Mouse (Mus musculus) liver, adult 2 months (tissue): ENCODE data around the gene Rnf43. TPM values are rescaled to one million over a fixed set of nuclear protein-coding genes. Genes with fewer than 3 reads are reported as not detected.

Experiments used
- DNase-seq: peaks from one replicate; pipeline ENCODE4 v3.0.0-alpha.2; 2011; ENCODE audit warnings: low read depth, low spot score; ENCODE audit errors: extremely low read depth
- H3K27ac ChIP-seq: fragments of 200-500 bp; replicated peaks from 2 replicates; pipeline ENCODE4 v1.5.1; 2012; ENCODE audit warnings: low read depth, mild to moderate bottlenecking, control low read depth, inconsistent platforms, low read length; ENCODE audit not compliant: insufficient read depth
- H3K27me3 ChIP-seq: fragments of 200-500 bp; 2 replicates; pipeline ENCODE4 v1.6.1; 2012; ENCODE audit warnings: mild to moderate bottlenecking, moderate library complexity, low read length, inconsistent platforms; ENCODE audit not compliant: control insufficient read depth, insufficient read depth
- H3K36me3 ChIP-seq: fragments of 200-500 bp; 2 replicates; pipeline ENCODE4 v1.6.1; 2012; ENCODE audit warnings: low read length, inconsistent platforms; ENCODE audit not compliant: control insufficient read depth, insufficient read depth
- H3K4me1 ChIP-seq: fragments of 200-500 bp; 2 replicates; pipeline ENCODE4 v1.6.1; 2011; ENCODE audit warnings: low read length; ENCODE audit not compliant: control insufficient read depth, insufficient read depth
- H3K4me3 ChIP-seq: fragments of 200-500 bp; 2 replicates; pipeline ENCODE4 v1.5.1; 2011; ENCODE audit warnings: low read depth, mild to moderate bottlenecking, control low read depth, low read length, moderate library complexity; ENCODE audit not compliant: insufficient read depth
- H3K79me2 ChIP-seq: fragments of 200-500 bp; 2 replicates; pipeline ENCODE4 v1.6.1; 2012; ENCODE audit warnings: inconsistent platforms, mild to moderate bottlenecking, low read length, moderate library complexity; ENCODE audit not compliant: control insufficient read depth, insufficient read depth
- H3K9ac ChIP-seq: fragments of 200-500 bp; 2 replicates; pipeline ENCODE4 v1.6.1; 2012; ENCODE audit warnings: low read depth, mild to moderate bottlenecking, control low read depth, inconsistent platforms, low read length
- CTCF ChIP-seq: fragments of 200-500 bp; IDR thresholded peaks from 2 replicates; pipeline ENCODE4 v1.5.1; 2011; ENCODE audit warnings: low read depth, low read length, control low read depth
- POLR2A ChIP-seq: fragments of 200-500 bp; IDR thresholded peaks from 2 replicates; pipeline ENCODE4 v1.6.1; 2011; ENCODE audit warnings: low read length, control low read depth; ENCODE audit not compliant: insufficient read depth; ENCODE audit errors: extremely low read depth
- WGBS: fragments of 180-500 bp; shearing (Covaris S2); methylation state at CpG from one replicate; pipeline ENCODE4 v1.1.7; 2018; 5-methylcytosine and 5-hydroxymethylcytosine counted together
- polyA plus RNA-seq: library from polyadenylated mRNA; depleted of rRNA; stranded (reverse); fragments of >200 nt; gene quantifications from 2 replicates; pipeline ENCODE4 v1.2.3, GENCODE M21; 2012
- total RNA-seq: library from RNA; depleted of rRNA; stranded (reverse); fragments of >200 nt; gene quantifications from 2 replicates; pipeline ENCODE4 v1.2.3, GENCODE M21; 2014

Gene Rnf43
- total and polyA plus RNA-seq, 2 experiments = 14.1 to 19.5 TPM

- Histone ChIP-seq H3K4me1 (peaks cover 7% of the 10 kb centered on the region; the same call in 1 of the 2 replicates), H3K9ac (no peak overlapping the region), H3K79me2 (no peaks in the 10 kb centered on the region), H3K36me3 (no peaks in the 10 kb centered on the region), H3K27me3 (peaks cover 12% of the 10 kb centered on the region), H3K27ac (no peak overlapping the region), H3K4me3 (no peak overlapping the region)
- TF ChIP-seq POLR2A (no peak), CTCF (no peak)
- DNase-seq = no peak
- WGBS = 80% methylated on average over 14 of the region's 14 CpGs
Measured at GRCm38 (mm10) chr11:87761806-87762701, 99.5 kb downstream of the Rnf43 start.

- 61% methylated on average over 12 of the region's 12 CpGs for WGBS
- no peak for TF ChIP-seq CTCF
- Histone ChIP-seq H3K36me3 (no peaks in the 10 kb centered on the region), H3K27ac (no peak overlapping the region), H3K4me1 (peaks cover 7% of the 10 kb centered on the region; the same call in 1 of the 2 replicates), H3K27me3 (peaks cover 12% of the 10 kb centered on the region), H3K4me3 (no peak overlapping the region), H3K9ac (no peak overlapping the region), H3K79me2 (no peaks in the 10 kb centered on the region)
- no peak for DNase-seq
Measured at GRCm38 (mm10) chr11:87762702-87763385, 100.3 kb downstream of the Rnf43 start.

GRCm38 (mm10) chr11:87763511-87763987 is 101.0 kb downstream of the Rnf43 start:
- no peaks in the 10 kb centered on the region for H3K79me2 ChIP-seq
- no peak overlapping the region for H3K9ac ChIP-seq
- DNase-seq = no peak
- H3K4me3 ChIP-seq = peak overlapping the region; percentile 55; the same call in 1 of the 2 replicates
- H3K27me3 ChIP-seq = peaks cover 12% of the 10 kb centered on the region
- no peak for TF ChIP-seq CTCF
- no peak for TF ChIP-seq POLR2A
- H3K4me1 ChIP-seq = peaks cover 7% of the 10 kb centered on the region; the same call in 1 of the 2 replicates
- H3K27ac ChIP-seq = no peak overlapping the region
- 4% methylated on average over 17 of the region's 17 CpGs for WGBS
- no peaks in the 10 kb centered on the region for H3K36me3 ChIP-seq

GRCm38 (mm10) chr11:87763988-87764876 is 101.7 kb downstream of the Rnf43 start:
- Histone ChIP-seq H3K79me2 (no peaks in the 10 kb centered on the region), H3K9ac (peak overlapping the region; percentile 44), H3K4me1 (peaks cover 7% of the 10 kb centered on the region; the same call in 1 of the 2 replicates), H3K27ac (no peak overlapping the region), H3K27me3 (peaks cover 12% of the 10 kb centered on the region), H3K36me3 (no peaks in the 10 kb centered on the region), H3K4me3 (peak overlapping the region; percentile 55; the same call in 1 of the 2 replicates)
- no peak for DNase-seq
- 4% methylated on average over 65 of the region's 65 CpGs for WGBS
- no peak for TF ChIP-seq POLR2A
- TF ChIP-seq CTCF = no peak

- Histone ChIP-seq H3K4me3 (no peak overlapping the region), H3K36me3 (no peaks in the 10 kb centered on the region), H3K27ac (no peak overlapping the region), H3K79me2 (no peaks in the 10 kb centered on the region), H3K9ac (no peak overlapping the region), H3K27me3 (peaks cover 10% of the 10 kb centered on the region), H3K4me1 (peaks cover 3% of the 10 kb centered on the region; the same call in 1 of the 2 replicates)
- DNase-seq = no peak
- 72% methylated on average over 3 of the region's 4 CpGs for WGBS
- TF ChIP-seq POLR2A (no peak), CTCF (no peak)
Measured at GRCm38 (mm10) chr11:87768745-87769144, 106.2 kb downstream of the Rnf43 start.
